Mouse (Mus musculus) testis, adult 10 weeks (tissue): ENCODE measurements around the gene Ufd1. TPM values are rescaled to one million over a fixed set of nuclear protein-coding genes. Genes with fewer than 3 reads are reported as not detected.

Source experiments
- polyA plus RNA-seq: library from polyadenylated mRNA; stranded (reverse); fragments of 350-450 nt; fragmentation: Illumina TruSeq; extraction: RNeasy Lipid Tissue Mini Kit (QIAGEN cat#74804); gene quantifications from one replicate; pipeline ENCODE4 v1.2.3, GENCODE M21; 2014; ENCODE audit warnings: low read depth, low replicate concordance

Gene Ufd1
- polyA plus RNA-seq: 206 TPM

DNA sequence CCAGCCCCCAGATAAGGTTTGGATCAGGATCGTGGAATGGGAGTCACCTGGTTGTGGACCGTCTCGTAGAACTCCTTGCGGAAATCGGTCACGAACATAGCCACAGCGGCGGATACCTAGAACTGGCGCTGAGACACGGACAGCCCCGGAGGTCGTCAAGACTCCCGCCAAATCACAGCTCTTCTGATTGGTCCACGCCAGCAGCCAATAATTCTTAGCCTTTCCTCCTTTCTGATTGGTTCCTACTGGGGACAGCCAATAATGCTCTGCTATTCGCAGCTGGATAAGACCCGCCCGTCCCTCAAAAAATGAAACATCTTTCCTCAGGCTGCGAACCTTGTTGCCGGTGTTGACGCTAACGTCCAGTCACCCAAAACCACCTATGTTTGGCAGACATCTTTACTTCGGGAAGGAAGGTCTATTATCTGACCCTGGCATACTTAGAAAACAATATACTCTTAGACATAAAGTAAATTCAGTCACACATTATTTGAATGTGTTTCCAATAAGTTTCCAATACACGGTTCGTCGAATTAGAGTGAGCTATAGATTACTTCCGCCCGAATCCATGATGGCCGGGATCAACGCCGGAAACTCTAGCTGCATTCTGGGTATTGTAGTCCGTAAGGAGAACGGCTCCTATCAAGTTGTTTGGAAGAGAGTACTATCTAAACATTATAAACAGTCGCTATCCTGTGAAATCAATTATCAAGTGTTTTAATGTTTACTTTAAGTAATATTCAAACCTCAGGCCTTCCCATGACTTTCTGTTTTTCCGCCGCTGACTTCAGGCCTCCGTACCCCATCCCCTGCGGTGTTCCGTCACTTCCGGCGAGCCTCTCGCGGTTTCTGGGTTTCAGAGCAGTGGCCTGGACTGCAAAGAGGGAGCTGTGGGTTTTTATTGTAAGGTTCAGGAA is at the start of gene Ufd1, which contains the start of gene Cdc45:
TSS of gene Ufd1 (plus strand) at position 312 of the 917 bp plus-strand sequence.
TSS of gene Cdc45 (minus strand) at position 520 of the 917 bp plus-strand sequence.

DNA sequence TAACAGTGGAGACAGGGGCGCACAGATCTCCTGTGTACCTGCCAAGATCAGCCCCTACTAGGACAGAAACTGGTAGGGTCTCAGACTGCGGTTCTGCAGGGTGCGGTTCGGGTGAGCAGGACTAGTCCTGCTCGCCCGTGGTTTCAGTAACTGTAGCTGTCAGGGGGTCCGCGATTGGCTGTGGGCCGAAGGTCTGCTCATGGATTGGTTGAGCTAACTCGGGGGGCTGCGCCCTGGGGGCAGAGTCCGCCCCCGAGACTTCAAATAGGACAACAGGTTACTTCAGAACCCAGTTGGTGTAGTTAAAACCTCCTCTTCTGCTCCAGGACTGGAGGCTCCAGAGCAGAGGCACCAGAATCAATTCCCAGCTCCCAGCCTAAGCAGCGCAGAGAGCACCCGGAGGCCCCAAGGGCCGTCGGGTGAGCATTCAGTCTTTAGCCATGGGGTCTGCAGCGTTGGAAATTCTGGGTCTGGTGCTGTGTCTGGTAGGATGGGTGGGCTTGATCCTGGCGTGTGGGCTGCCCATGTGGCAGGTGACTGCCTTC is 35.0 kb upstream of the Ufd1 start, which contains the start of gene Cldn5:
TSS of gene Cldn5 (plus strand) at position 292 of the 545 bp plus-strand sequence.

GRCm38 (mm10) chr16:18836468-18837208 is 25.1 kb downstream of the Ufd1 start, which contains the start of the genes 2510002D24Rik and Gm28539:
Gene 2510002D24Rik, plus strand, starts transcription at chr16:18836578.
Gene Gm28539, plus strand, starts transcription at chr16:18836584.

GRCm38 (mm10) chr16:18876442-18877308 is 65.1 kb downstream of the Ufd1 start, which contains the start of the genes Mrpl40 and Hira:
Gene Mrpl40, minus strand, starts transcription at chr16:18876862.
Gene Hira, plus strand, starts transcription at chr16:18877037.

Other genes starting within 250 kb of the Ufd1 start
- 1.8 TPM for gene Tbx1, start 221.1 kb upstream of the Ufd1 start, polyA plus RNA-seq
- gene Gp1bb, start 189.4 kb upstream of the Ufd1 start, polyA plus RNA-seq: 1.3 TPM
- 1.8 TPM for gene Gm49601, start 185.4 kb upstream of the Ufd1 start, polyA plus RNA-seq
- 3.5 TPM for gene Sept5, start 181.8 kb upstream of the Ufd1 start, polyA plus RNA-seq
- gene Cldn5, start 34.9 kb upstream of the Ufd1 start, polyA plus RNA-seq: 0.14 TPM
- 14.3 TPM for gene Cdc45, start 208 bp downstream of the Ufd1 start, polyA plus RNA-seq
- 2.0 TPM for gene 2510002D24Rik, start 24.8 kb downstream of the Ufd1 start, polyA plus RNA-seq
- not detected for gene Gm28539, start 24.8 kb downstream of the Ufd1 start, polyA plus RNA-seq
- gene Mrpl40, start 65.1 kb downstream of the Ufd1 start, polyA plus RNA-seq: 52.6 TPM
- gene Hira, start 65.3 kb downstream of the Ufd1 start, polyA plus RNA-seq: 9.0 TPM